Mouse (Mus musculus) c-Kit-positive CD71-positive TER-119-positive erythroid progenitor cells, embryonic 14.5 days (primary cell): ENCODE results near the gene Gprc5c.

Experiments
- DNase-seq: peaks from one replicate; pipeline ENCODE4 v3.0.0-alpha.2; 2013; ENCODE audit warnings: low spot score

Gene Gprc5c

DNA sequence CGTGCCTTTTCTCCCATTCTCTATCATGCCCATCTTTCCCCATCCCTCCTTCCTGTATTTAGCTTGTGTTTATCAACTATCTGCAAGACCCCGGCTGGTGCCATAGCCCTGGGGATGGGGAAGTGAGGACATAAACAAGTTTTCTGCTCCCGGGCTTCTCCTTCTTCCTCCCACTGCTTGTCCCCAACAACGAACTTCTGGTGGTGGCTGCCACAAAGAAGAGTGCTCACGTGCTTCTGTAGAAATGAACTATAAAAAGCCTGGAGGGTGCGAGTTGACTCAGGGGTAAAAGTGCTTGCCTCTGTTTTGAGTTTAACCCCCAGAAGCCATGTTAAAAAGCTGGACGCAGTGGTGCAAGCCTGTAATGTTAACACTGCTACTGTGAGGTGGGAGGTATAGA lies 64.0 kb downstream of the Gprc5c start:
- DNase-seq: no peak

GRCm38 (mm10) chr11:114917120-114917519 lies 66.2 kb downstream of the Gprc5c start:
- no peak for DNase-seq
